Mouse (Mus musculus) retina, postnatal 1 day (tissue): Measurements from ENCODE around the gene Stk19.
A peak's percentile ranks its signal among the peaks of the same experiment; 100 is the strongest.

Source experiments
- DNase-seq: peaks from one replicate; pipeline ENCODE4 v3.0.0-alpha.2; 2012

Gene Stk19

DNA sequence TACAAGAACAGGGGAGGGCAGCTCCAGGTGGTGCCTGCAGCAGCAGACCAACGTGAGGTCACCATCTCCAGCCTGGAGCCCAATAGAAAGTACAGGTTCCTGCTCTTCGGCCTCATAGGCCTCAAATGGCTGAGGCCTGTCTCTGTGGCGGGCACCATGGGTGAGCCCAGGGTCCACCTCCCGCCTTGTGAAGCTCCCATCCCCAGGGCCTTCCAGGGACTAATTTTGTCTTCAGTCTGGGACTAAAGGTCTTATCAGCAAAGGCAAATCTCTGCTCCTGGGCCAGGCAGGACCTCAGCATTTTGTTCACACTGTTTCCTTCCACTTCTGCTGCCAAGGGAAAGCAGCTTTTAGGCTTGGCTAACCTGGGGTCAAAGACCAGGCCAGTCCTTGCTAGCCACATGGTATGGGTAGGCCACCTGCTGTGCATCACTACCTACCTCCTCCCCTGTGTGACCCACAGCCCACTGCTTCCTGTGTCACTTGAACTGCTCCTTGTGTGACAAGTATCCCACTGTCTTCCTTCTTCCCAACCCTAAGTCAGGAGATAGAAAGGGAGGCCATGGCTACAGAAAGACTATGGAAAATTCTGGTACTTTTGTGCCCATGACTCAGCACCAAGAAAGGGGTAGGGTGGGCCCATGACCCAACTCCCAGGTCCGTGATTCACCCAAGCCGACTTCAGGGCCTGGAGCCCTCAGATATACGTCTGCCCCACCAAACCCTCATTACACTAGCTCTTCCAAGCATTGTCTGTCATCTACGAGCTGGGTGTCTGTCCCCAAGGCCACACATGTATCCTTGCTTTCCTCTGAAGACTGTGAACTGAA lies 40.2 kb downstream of the Stk19 start:
- DNase-seq: no peak

DNA sequence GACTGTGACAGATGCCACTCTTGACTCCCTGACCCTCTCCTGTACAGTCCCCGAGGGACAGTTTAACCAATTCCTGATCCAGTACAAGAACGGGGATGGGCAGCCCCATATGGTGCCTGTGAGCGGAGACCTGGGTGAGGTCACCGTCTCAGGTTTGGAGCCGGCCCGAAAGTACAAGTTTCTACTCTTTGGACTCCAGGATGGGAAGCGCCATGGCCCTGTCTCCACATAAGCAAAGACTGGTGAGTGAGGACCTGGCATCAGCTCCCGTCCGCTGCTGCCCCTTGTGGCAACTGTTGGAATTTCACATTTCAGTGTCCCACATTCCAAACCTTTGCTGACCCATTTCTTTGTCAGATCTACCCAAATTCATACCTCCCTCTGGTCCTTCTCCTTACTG lies 41.1 kb downstream of the Stk19 start:
- DNase-seq: peak; percentile 60

DNA sequence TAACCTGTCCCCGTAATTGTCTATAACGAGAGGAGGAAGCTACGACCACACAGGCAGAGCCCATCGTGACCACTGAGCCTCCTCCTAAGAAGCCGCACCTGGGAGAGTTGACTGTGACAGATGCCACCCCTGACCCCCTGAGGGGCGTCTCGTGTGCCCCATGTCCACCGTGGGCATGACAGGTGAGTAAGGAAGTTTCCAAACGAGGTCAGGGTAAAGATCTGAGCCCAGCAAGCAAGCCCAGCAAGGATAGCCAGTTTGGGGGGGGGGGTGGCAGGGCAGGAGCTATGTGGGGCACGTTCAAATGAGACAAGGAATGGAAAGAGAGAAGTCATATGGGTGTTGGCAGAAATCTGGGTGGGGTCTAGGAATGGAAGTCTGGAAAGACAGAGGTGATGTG lies 41.7 kb downstream of the Stk19 start:
- no peak for DNase-seq

DNA sequence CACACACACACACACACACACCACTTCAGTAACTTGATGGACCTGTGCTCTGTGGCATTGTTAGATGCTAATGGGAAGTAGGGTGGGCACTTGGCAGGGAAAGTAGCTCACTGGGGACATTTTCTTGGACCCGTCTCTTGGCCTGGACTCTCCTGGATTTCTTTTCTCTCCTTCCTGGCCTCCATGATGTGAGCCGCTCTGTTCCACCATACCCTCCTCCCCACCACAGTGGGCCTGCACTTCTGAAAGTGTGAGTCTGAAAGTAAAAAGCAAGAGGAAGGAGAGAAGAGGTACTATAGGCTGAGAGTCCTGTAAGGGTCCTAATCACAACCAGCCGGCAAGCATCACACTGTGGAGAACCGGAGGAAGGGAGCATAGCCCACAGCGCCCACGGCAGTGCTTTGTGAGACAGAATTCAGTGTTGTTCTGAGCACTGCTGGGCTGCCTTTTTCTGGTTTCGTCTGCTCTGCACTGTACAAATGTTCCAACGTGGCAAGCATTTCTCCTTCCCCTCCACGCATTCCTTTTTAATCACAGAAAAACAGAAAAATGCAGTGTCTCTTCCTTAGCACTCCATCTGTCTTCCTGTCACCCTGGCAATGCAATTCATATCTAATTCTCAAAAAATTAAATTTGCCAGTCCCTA lies 58.9 kb downstream of the Stk19 start:
- no peak for DNase-seq
